Comparison of ENCODE assay signal across 23 mouse cellular contexts in the genomic region with DNA sequence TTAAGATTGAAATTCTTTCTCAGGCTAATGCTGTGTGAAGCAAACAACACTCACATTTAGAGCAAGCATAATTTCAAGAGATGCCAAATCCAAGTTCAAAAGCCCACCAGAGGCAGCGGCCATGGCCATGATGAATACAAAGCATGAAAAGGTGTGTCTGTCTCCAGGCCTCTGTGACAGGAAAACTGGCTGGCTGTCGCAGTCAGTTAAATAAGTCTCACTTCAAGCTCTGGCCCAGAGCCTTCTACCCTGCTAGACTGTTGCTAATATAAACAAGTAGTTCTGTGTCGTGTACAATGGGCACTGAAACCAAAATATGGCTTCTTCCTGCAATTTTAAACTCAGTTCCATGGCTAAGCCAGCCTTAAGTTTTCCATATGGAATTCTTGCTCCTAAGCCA.
DNase-seq lines count a peak whose midpoint lies in the region; ATAC-seq and TF ChIP-seq lines count a peak whose summit lies in the region.
"Had no signal": no experiment of that assay in that cellular context is flagged by ENCODE, and none has a peak within 500 bp of the region (broad histone marks: within the 10 kb centered on the region; RNA-seq: fewer than 3 reads in every experiment).

No protein-coding gene starts in this region.

- peaks cover 13% of the 10 kb centered on the region; the same call in 1 of the 2 replicates for H3K4me1 ChIP-seq in embryonic facial prominence, embryonic 12.5 days
- peaks cover 8% of the 10 kb centered on the region for H3K4me1 ChIP-seq in embryonic facial prominence, embryonic 10.5 days
- H3K4me1 ChIP-seq in forebrain, postnatal 0 days (ENCODE audit: insufficient read depth): 0 out of 2 replicates have a peak, but pooled peaks cover 7% of the 10 kb centered on the region
- H3K4me1 ChIP-seq in forebrain, embryonic 12.5 days: peaks cover 8% of the 10 kb centered on the region; the same call in 1 of the 2 replicates
- H3K4me1 ChIP-seq: heart, embryonic 10.5 days; heart, embryonic 15.5 days had no signal

- no peak for DNase-seq in embryonic facial prominence, embryonic 10.5 days (ENCODE audit: low spot score)
- DNase-seq in forebrain, postnatal 0 days: peak; percentile 32
- peak; percentile 10 for DNase-seq in lung, postnatal 10 days
- DNase-seq in lung, postnatal 36 days: no peak
- peak; percentile 59 for DNase-seq in brain, embryonic 14.5 days (ENCODE audit: low read depth)
- DNase-seq in layer of hippocampus, adult 9-11 months: no peak
- DNase-seq: adrenal gland, adult 8-10 months; adrenal gland, postnatal 36 days; B cell, adult 2 months; cerebellum, adult 11 months; cerebellum, adult 8-10 months; cerebellum, postnatal 14 days; gastrocnemius, postnatal 10 days; heart, adult 18-20 months; heart, postnatal 14 days had no signal

- no peak for ATAC-seq in embryonic facial prominence, embryonic 12.5 days (ENCODE audit: insufficient number of reproducible peaks, insufficient read depth, low FRiP score, low TSS enrichment)
- ATAC-seq in forebrain, postnatal 0 days: peak; percentile 45
- ATAC-seq in forebrain, embryonic 12.5 days (ENCODE audit: low FRiP score): no peak
- ATAC-seq: CD4-positive, CD25-positive, alpha-beta regulatory T cell, adult 4 months; intestine, embryonic 16.5 days had no signal

- no peak overlapping the region for H3K9ac ChIP-seq in embryonic facial prominence, embryonic 12.5 days
- no peak overlapping the region for H3K9ac ChIP-seq in forebrain, postnatal 0 days
- H3K9ac ChIP-seq in forebrain, embryonic 12.5 days: no peak overlapping the region
- H3K9ac ChIP-seq: heart, embryonic 15.5 days; hindbrain, embryonic 14.5 days had no signal

- peak overlapping the region; percentile 63; the same call in 1 of the 2 replicates for H3K27ac ChIP-seq in embryonic facial prominence, embryonic 12.5 days
- no peak overlapping the region for H3K27ac ChIP-seq in embryonic facial prominence, embryonic 10.5 days (replicated peaks)
- no peak overlapping the region for H3K27ac ChIP-seq in forebrain, postnatal 0 days (ENCODE audit: low read depth, low read length)
- no peak overlapping the region for H3K27ac ChIP-seq in forebrain, embryonic 12.5 days
- H3K27ac ChIP-seq: heart, embryonic 10.5 days; heart, embryonic 15.5 days; hindbrain, embryonic 14.5 days had no signal

- TF ChIP-seq CTCF in forebrain, postnatal 0 days (IDR thresholded peaks at IDR 0.05; ENCODE audit: low read depth): no peak
- TF ChIP-seq CTCF in brain, embryonic 14.5 days (IDR thresholded peaks at IDR 0.05; ENCODE audit: borderline replicate concordance, extremely low read depth, insufficient read depth, insufficient read length): no peak

- H3K9me3 ChIP-seq in embryonic facial prominence, embryonic 12.5 days: no peaks in the 10 kb centered on the region
- H3K9me3 ChIP-seq in embryonic facial prominence, embryonic 10.5 days: no peaks in the 10 kb centered on the region
- H3K9me3 ChIP-seq in forebrain, postnatal 0 days (ENCODE audit: low read length): no peaks in the 10 kb centered on the region
- no peaks in the 10 kb centered on the region for H3K9me3 ChIP-seq in forebrain, embryonic 12.5 days
- H3K9me3 ChIP-seq: heart, embryonic 10.5 days; heart, embryonic 15.5 days had no signal

- no peak overlapping the region for H3K4me3 ChIP-seq in embryonic facial prominence, embryonic 12.5 days
- H3K4me3 ChIP-seq in embryonic facial prominence, embryonic 10.5 days: no peak overlapping the region
- no peak overlapping the region for H3K4me3 ChIP-seq in forebrain, postnatal 0 days (ENCODE audit: low read depth, low read length)
- no peak overlapping the region for H3K4me3 ChIP-seq in forebrain, embryonic 12.5 days (replicated peaks)
- H3K4me3 ChIP-seq: heart, embryonic 10.5 days; heart, embryonic 15.5 days had no signal

- H3K4me2 ChIP-seq in embryonic facial prominence, embryonic 12.5 days (replicated peaks): no peak overlapping the region
- no peak overlapping the region for H3K4me2 ChIP-seq in forebrain, postnatal 0 days (ENCODE audit: low read depth)
- no peak overlapping the region for H3K4me2 ChIP-seq in forebrain, embryonic 12.5 days
- H3K4me2 ChIP-seq: heart, embryonic 15.5 days; hindbrain, embryonic 14.5 days had no signal

- H3K36me3 ChIP-seq in embryonic facial prominence, embryonic 12.5 days: 0 out of 2 replicates have a peak, but pooled peaks cover 5% of the 10 kb centered on the region
- H3K36me3 ChIP-seq in embryonic facial prominence, embryonic 10.5 days (replicated peaks): peaks cover 5% of the 10 kb centered on the region; the same call in 1 of the 2 replicates
- H3K36me3 ChIP-seq in forebrain, postnatal 0 days (ENCODE audit: insufficient read depth): no peaks in the 10 kb centered on the region
- H3K36me3 ChIP-seq in forebrain, embryonic 12.5 days (replicated peaks): no peaks in the 10 kb centered on the region
- H3K36me3 ChIP-seq: G1E; heart, embryonic 10.5 days; heart, embryonic 15.5 days had no signal

- WGBS in embryonic facial prominence, embryonic 12.5 days: 39% methylated on average over 3 of the region's 3 CpGs
- 60% methylated on average over 3 of the region's 3 CpGs for WGBS in embryonic facial prominence, embryonic 10.5 days
- WGBS in forebrain, postnatal 0 days: 22% methylated on average over 3 of the region's 3 CpGs
- WGBS in forebrain, embryonic 12.5 days: 68% methylated on average over 3 of the region's 3 CpGs

- TF ChIP-seq POLR2A in brain, embryonic 14.5 days (IDR thresholded peaks at IDR 0.05; ENCODE audit: borderline replicate concordance, extremely low read depth, insufficient read depth, insufficient read length, poor library complexity, severe bottlenecking): no peak

- H3K27me3 ChIP-seq in embryonic facial prominence, embryonic 12.5 days: no peaks in the 10 kb centered on the region
- no peaks in the 10 kb centered on the region for H3K27me3 ChIP-seq in embryonic facial prominence, embryonic 10.5 days (replicated peaks; ENCODE audit: low read depth, poor library complexity, severe bottlenecking)
- no peaks in the 10 kb centered on the region for H3K27me3 ChIP-seq in forebrain, postnatal 0 days (ENCODE audit: insufficient read depth, low read length)
- H3K27me3 ChIP-seq in forebrain, embryonic 12.5 days: no peaks in the 10 kb centered on the region
- H3K27me3 ChIP-seq: heart, embryonic 15.5 days had no signal

Comparison
In these comparisons a context has a peak if more than half of its experiments do, and no peak if none do; other contexts are left out.
1. DNase-seq: peak in forebrain, postnatal 0 days (single experiment), lung, postnatal 10 days (single experiment) and brain, embryonic 14.5 days (single experiment); none in embryonic facial prominence, embryonic 10.5 days (single experiment), lung, postnatal 36 days (single experiment) and layer of hippocampus, adult 9-11 months (single experiment).